8 mouse cellular contexts compared by ENCODE assay signal in genomic region chr9:72639843-72640621, GRCm38 (mm10). TPM values are rescaled to one million over a fixed set of nuclear protein-coding genes. Genes with fewer than 3 reads are reported as not detected.
A peak's percentile ranks its signal among the peaks of the same experiment; 100 is the strongest.
DNase-seq lines count a peak whose midpoint lies in the region; ATAC-seq and TF ChIP-seq lines count a peak whose summit lies in the region.

No protein-coding gene starts in this region.

- intact Hi-C loops in gastrocnemius, adult 2 months (cut with DNase I) = loop anchor here (2.0 kb wide), 1 partner anchor 23 kb away; the partner anchor contains the start of gene Nedd4
- intact Hi-C loops in left cerebral cortex, postnatal 25 days (cut with DNase I) = no loop called here

- H3K4me1 ChIP-seq in cortical plate, adult 2 months (ENCODE audit: control insufficient read depth, insufficient read depth, low read length) = no peaks in the 10 kb centered on the region
- H3K4me1 ChIP-seq in hindbrain, embryonic 16.5 days (ENCODE audit: control insufficient read depth, insufficient read depth, low read depth, low read length) = peaks cover 19% of the 10 kb centered on the region

- H3K9ac ChIP-seq in hindbrain, embryonic 16.5 days (ENCODE audit: low read depth, low read length) = peak overlapping the region; percentile 68

- DNase-seq in adipocyte (ENCODE audit: low spot score) = peak; percentile 97
- DNase-seq in gastrocnemius, adult 2 months = peak; percentile 94
- DNase-seq in left cerebral cortex, postnatal 25 days (ENCODE audit: low spot score in 2 of 2) = peak; percentile 57 to 76
- DNase-seq in right cerebral cortex, postnatal 25 days = peak; percentile 58
- DNase-seq in yolk sac, embryonic 10.5 days (ENCODE audit: low spot score) = peak; percentile 97

- peak; percentile 93 for ATAC-seq in hindbrain, embryonic 16.5 days
- ATAC-seq in megakaryocyte-erythroid progenitor cell, adult 5-6 weeks (replicated peaks; ENCODE audit: low FRiP score, low TSS enrichment, poor library complexity, severe bottlenecking) = peak; percentile 95

- peak; percentile 53; the same call in 1 of the 2 replicates for TF ChIP-seq POLR2A in cortical plate, adult 2 months (IDR thresholded peaks at IDR 0.05; ENCODE audit: extremely low read depth, insufficient read depth, low read length)

- no peaks in the 10 kb centered on the region for H3K9me3 ChIP-seq in hindbrain, embryonic 16.5 days (ENCODE audit: control insufficient read depth, low read length)

- 1% methylated on average over 27 of the region's 27 CpGs for WGBS in hindbrain, embryonic 16.5 days

- H3K4me2 ChIP-seq in hindbrain, embryonic 16.5 days (ENCODE audit: low read length) = peak overlapping the region; percentile 67

- H3K36me3 ChIP-seq in hindbrain, embryonic 16.5 days (ENCODE audit: control insufficient read depth, insufficient read depth, low read length) = no peaks in the 10 kb centered on the region

- H3K27ac ChIP-seq in cortical plate, adult 2 months (ENCODE audit: insufficient read depth, low read length) = peak overlapping the region; percentile 14; the same call in 1 of the 2 replicates
- peak overlapping the region; percentile 98 for H3K27ac ChIP-seq in gastrocnemius, adult 2 months
- peak overlapping the region; percentile 92 for H3K27ac ChIP-seq in hindbrain, embryonic 16.5 days (ENCODE audit: low read depth, low read length)

- H3K27me3 ChIP-seq in hindbrain, embryonic 16.5 days (replicated peaks; ENCODE audit: control insufficient read depth, insufficient read depth, low read length) = no peaks in the 10 kb centered on the region

- H3K4me3 ChIP-seq in cortical plate, adult 2 months (ENCODE audit: insufficient read depth, low read length) = peak overlapping the region; percentile 1; the same call in 1 of the 2 replicates
- H3K4me3 ChIP-seq in gastrocnemius, adult 2 months = peak overlapping the region; percentile 68
- peak overlapping the region; percentile 30 for H3K4me3 ChIP-seq in hindbrain, embryonic 16.5 days (ENCODE audit: low read length)

- no peak for TF ChIP-seq CTCF in cortical plate, adult 2 months (IDR thresholded peaks at IDR 0.05; ENCODE audit: extremely low read depth, insufficient read depth, low read length)
- TF ChIP-seq CTCF in gastrocnemius, adult 2 months (IDR thresholded peaks at IDR 0.05) = no peak

RNA-seq across cellular contexts. Expression of gene Nedd4, which starts 22.1 kb away (rescaled TPM):
- polyA plus RNA-seq in cortical plate, adult 2 months (2012; rRNA removed) = 207 and 216 TPM in 2 replicates
- total RNA-seq in gastrocnemius, adult 2 months (2021) = 100 to 1,000 TPM; 273 to 325 TPM
- 377 and 405 TPM in 2 replicates for polyA plus RNA-seq in hindbrain, embryonic 16.5 days (2015; fragmentation: Nextera tagmentation; extraction: Ambion mirVana)
- total RNA-seq in left cerebral cortex, postnatal 25 days (2021) = 100 to 1,000 TPM; 275 to 288 TPM
- total RNA-seq in megakaryocyte-erythroid progenitor cell, adult 5-6 weeks (2014; fragmentation: Nextera tagmentation) = 212 and 300 TPM in 2 replicates
- 341 and 350 TPM in 2 replicates for total RNA-seq in megakaryocyte-erythroid progenitor cell, adult 5-6 weeks (2017)

Comparison
In these comparisons a context has a peak if more than half of its experiments do, and no peak if none do; other contexts are left out.
1. Peak in every context shown above with its lines: DNase-seq, ATAC-seq, H3K4me3 ChIP-seq and H3K27ac ChIP-seq.
2. H3K27ac ChIP-seq: peak in every context shown above with its lines; median percentile 98 in gastrocnemius, adult 2 months; 92 in hindbrain, embryonic 16.5 days; 14 in cortical plate, adult 2 months.
3. H3K4me3 ChIP-seq: peak in every context shown above with its lines; median percentile 68 in gastrocnemius, adult 2 months; 30 in hindbrain, embryonic 16.5 days; 1 in cortical plate, adult 2 months.